Mouse (Mus musculus): ENCODE data around the gene Fam174a. TPM values are rescaled to one million over a fixed set of nuclear protein-coding genes. Genes with fewer than 3 reads are reported as not detected.
A peak's percentile ranks its signal among the peaks of the same experiment; 100 is the strongest.

Fam174a gene
- total and polyA plus RNA-seq, 3 experiments = 10.1 to 21.5 (median 14.6) TPM

DNA sequence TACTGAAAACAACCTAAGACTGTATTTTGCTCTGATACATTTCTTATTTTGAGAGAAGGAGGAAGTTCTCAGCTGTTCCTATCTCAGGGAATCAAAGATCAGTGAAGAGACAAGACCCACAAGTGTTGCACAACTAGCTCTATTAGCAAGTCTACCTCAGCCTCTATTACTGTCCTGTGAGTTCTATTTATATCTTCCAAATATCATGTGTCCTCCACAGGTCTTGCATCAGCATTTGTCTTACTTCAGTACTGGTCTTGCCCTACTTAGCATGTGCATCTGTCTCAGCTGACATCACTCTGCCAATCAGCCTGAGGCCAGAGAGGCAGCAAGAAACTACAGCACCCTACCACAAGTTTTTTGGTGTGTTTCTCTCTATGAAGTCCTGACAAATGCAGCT lies 26.2 kb downstream of the Fam174a start:
- H3K9me3 ChIP-seq (replicated peaks; ENCODE audit: low read length) = peaks cover 2% of the 10 kb centered on the region
- no peak for TF ChIP-seq ETS1 (conservative IDR thresholded peaks at IDR 0.05; ENCODE audit: low read depth, low read length)
- no peak for TF ChIP-seq RCOR1 (conservative IDR thresholded peaks at IDR 0.05; ENCODE audit: low read depth, low read length)
- TF ChIP-seq ZKSCAN1 (IDR thresholded peaks at IDR 0.05; ENCODE audit: borderline replicate concordance, low read depth, low read length) = no peak
- TF ChIP-seq IRF4 (IDR thresholded peaks at IDR 0.05; ENCODE audit: low read depth, low read length) = no peak
- TF ChIP-seq MAFK (IDR thresholded peaks at IDR 0.05; ENCODE audit: insufficient replicate concordance, low read length) = no peak
- TF ChIP-seq EP300 (IDR thresholded peaks at IDR 0.05; ENCODE audit: low read length) = no peak
- TF ChIP-seq PAX5 (IDR thresholded peaks at IDR 0.05; ENCODE audit: low read length) = no peak
- no peak for TF ChIP-seq USF2 (conservative IDR thresholded peaks at IDR 0.05; ENCODE audit: low read depth, low read length)
- no peak for TF ChIP-seq SIN3A (IDR thresholded peaks at IDR 0.05; ENCODE audit: low read length)
- no peak for TF ChIP-seq CHD2 (IDR thresholded peaks at IDR 0.05; ENCODE audit: low read length)
- TF ChIP-seq POLR2A (IDR thresholded peaks at IDR 0.05; ENCODE audit: low read depth, low read length) = no peak
- TF ChIP-seq RAD21 (IDR thresholded peaks at IDR 0.05; ENCODE audit: low read depth, low read length) = no peak
- TF ChIP-seq SMC3 (IDR thresholded peaks at IDR 0.05; ENCODE audit: low read depth, low read length) = no peak
- no peak for TF ChIP-seq NRF1 (IDR thresholded peaks at IDR 0.05; ENCODE audit: low read depth, low read length)
- no peaks in the 10 kb centered on the region for H3K4me1 ChIP-seq (ENCODE audit: control insufficient read depth in 1 of 2, insufficient read depth in 2 of 2)
- no peaks in the 10 kb centered on the region for H3K27me3 ChIP-seq (replicated peaks)
- dilution Hi-C loops (cut with MboI; ENCODE audit: extremely low pct_ligation_motif_present, extremely low pct_unique_long_range_greater_than_20kb, low sequenced_read_pairs) = no loop called here
- H3K4me3 ChIP-seq (replicated peaks in 1 of 3; ENCODE audit: low read depth in 2 of 3, low read length in 2 of 3, poor library complexity in 1 of 3) = no peak overlapping the region
- H3K9ac ChIP-seq (ENCODE audit: insufficient read depth, low read depth) = no peak overlapping the region
- no peak overlapping the region for H3K4me2 ChIP-seq (ENCODE audit: insufficient read depth, low read depth, poor library complexity, severe bottlenecking)
- no peaks in the 10 kb centered on the region for H3K79me2 ChIP-seq (replicated peaks; ENCODE audit: control insufficient read depth, extremely low read depth, insufficient read depth, poor library complexity, severe bottlenecking)
- in situ Hi-C loops (cut with MboI; ENCODE audit: low pct_ligation_motif_present, low pct_unique_long_range_greater_than_20kb, low sequenced_read_pairs) = no loop called here
- no peak overlapping the region for H3K27ac ChIP-seq (ENCODE audit: insufficient read depth, low read depth)
- DNase-seq (ENCODE audit: extremely low read depth) = peak; percentile 19
- no peaks in the 10 kb centered on the region for H3K36me3 ChIP-seq (replicated peaks in 1 of 2; ENCODE audit: control insufficient read depth in 1 of 2, insufficient read depth in 1 of 2, low read length in 1 of 2)

DNA sequence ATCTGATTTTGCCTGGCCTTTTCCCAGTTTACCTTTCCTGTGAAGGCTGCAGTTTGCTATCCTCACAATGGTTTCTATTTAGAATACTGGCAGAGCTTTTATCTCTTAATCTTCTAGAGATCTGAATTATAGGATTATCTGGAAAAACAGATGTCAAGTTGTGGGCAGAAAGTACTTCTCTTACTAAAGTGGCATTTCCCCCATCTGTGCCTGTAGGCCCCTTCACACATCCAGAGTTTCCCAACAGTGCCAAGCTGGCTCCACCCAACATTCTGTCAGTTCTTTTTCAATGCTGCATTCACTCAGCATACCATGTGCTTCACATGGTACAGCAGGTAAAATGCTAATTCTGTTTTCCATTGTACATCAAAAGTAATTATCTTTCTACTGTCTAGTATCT lies 28.8 kb downstream of the Fam174a start:
- no peak for TF ChIP-seq TBP (conservative IDR thresholded peaks at IDR 0.05; ENCODE audit: low read depth, low read length)
- no peak for TF ChIP-seq KAT2A (IDR thresholded peaks at IDR 0.05; ENCODE audit: insufficient replicate concordance, low read length)
- no peak for TF ChIP-seq CHD2 (IDR thresholded peaks at IDR 0.05; ENCODE audit: low read length)
- no peak for DNase-seq (ENCODE audit: extremely low read depth)
- no peak overlapping the region for H3K4me3 ChIP-seq (replicated peaks in 1 of 3; ENCODE audit: low read depth in 2 of 3, low read length in 2 of 3, poor library complexity in 1 of 3)
- H3K79me2 ChIP-seq (replicated peaks; ENCODE audit: control insufficient read depth, extremely low read depth, insufficient read depth, poor library complexity, severe bottlenecking) = no peaks in the 10 kb centered on the region
- no peak overlapping the region for H3K4me2 ChIP-seq (ENCODE audit: insufficient read depth, low read depth, poor library complexity, severe bottlenecking)
- no peaks in the 10 kb centered on the region for H3K27me3 ChIP-seq (replicated peaks)
- no peak overlapping the region for H3K9ac ChIP-seq (ENCODE audit: insufficient read depth, low read depth)
- no peaks in the 10 kb centered on the region for H3K4me1 ChIP-seq (ENCODE audit: control insufficient read depth in 1 of 2, insufficient read depth in 2 of 2)
- peaks cover 2% of the 10 kb centered on the region for H3K9me3 ChIP-seq (replicated peaks; ENCODE audit: low read length)
- in situ Hi-C loops (cut with MboI; ENCODE audit: low pct_ligation_motif_present, low pct_unique_long_range_greater_than_20kb, low sequenced_read_pairs) (no loop called here), dilution Hi-C loops (cut with MboI; ENCODE audit: extremely low pct_ligation_motif_present, extremely low pct_unique_long_range_greater_than_20kb, low sequenced_read_pairs) (no loop called here)
- H3K27ac ChIP-seq (ENCODE audit: insufficient read depth, low read depth) = no peak overlapping the region
- no peaks in the 10 kb centered on the region for H3K36me3 ChIP-seq (replicated peaks in 1 of 2; ENCODE audit: control insufficient read depth in 1 of 2, insufficient read depth in 1 of 2, low read length in 1 of 2)

Data from CH12.LX (cell line).